Mouse (Mus musculus) G1E (cell line): Measurements from ENCODE around the gene Slc16a11.

Experiments used
- CTCF ChIP-seq: IDR thresholded peaks from 2 replicates; pipeline ENCODE4 v1.5.1; 2012; ENCODE audit warnings: low read depth, low read length, inconsistent platforms, mixed read lengths
- TAL1 ChIP-seq: conservative IDR thresholded peaks from 2 replicates; pipeline ENCODE4 v1.6.1; 2012; ENCODE audit warnings: low read depth, low read length, inconsistent platforms, mixed read lengths

DNA sequence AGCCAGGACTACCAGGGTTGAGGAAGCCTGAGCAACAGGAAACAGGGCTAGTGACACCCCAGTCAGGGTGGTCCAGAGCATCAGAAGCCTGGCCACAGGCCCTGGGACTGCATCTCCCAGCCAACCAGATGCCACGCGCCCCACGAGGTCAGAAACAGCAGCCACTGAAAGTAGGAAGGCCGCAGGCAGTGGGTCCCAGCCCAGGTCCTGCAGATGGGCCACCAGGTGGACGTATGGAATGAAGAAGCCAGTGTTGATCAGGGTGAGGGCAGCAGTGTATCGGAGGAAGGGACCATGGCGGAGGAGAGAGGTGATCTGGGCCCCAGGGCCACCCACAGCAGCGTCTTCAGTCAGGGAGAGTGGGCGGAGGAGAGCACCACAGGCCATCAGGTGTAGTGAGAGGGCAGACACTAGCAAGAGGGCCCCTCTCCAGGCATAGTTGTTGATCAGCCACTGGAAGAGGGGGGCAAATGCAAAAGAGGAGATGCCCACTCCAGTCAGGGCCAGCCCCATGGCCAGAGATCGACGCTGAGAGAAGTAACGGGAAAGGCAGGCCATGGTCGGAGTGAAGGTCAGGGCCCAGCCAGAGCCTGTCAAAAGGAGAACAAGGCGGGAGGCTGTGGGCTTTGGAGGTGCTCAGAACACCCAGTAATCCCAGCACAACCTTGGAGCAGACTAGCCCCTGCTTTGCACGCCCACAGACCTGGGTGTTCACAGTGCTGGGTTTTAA, 6.4 kb downstream of the Slc16a11 start:
- TF ChIP-seq CTCF (no peak), TAL1 (no peak)
